ENCODE assay signal across 7 mouse cellular contexts in the genomic region with DNA sequence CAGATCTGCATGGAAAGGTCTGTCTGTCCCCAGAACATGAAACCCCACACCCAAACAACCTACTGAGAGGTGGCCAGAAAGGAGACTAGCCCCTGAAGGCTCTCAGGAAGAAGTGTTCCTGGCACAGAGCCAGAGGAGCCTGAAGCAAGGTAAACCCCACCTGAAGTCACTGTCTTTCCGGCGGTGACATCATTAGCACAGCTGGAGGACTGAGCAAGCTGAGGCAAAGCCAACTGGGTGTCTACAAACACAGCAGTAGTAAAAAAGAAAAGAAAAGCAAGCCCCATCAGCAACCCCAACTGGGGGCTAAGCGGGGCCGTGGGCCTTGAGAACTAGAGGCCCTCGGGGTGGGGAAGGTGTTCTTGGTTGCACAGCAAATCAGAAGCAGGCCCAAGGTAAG. TPM values are rescaled to one million over a fixed set of nuclear protein-coding genes. Genes with fewer than 3 reads are reported as not detected.
"Had no signal": no experiment of that assay in that cellular context is flagged by ENCODE, and none has a peak within 500 bp of the region (broad histone marks: within the 10 kb centered on the region; RNA-seq: fewer than 3 reads in every experiment).

No protein-coding gene starts in this region.

- H3K4me1 ChIP-seq: liver, embryonic 15.5 days; midbrain, embryonic 13.5 days had no signal

- H3K27me3 ChIP-seq: limb, embryonic 12.5 days had no signal

- ATAC-seq: midbrain, embryonic 13.5 days had no signal

- DNase-seq: right cerebral cortex, postnatal 25 days had no signal

- H3K9me3 ChIP-seq: liver, embryonic 15.5 days; midbrain, embryonic 13.5 days had no signal

- H3K4me3 ChIP-seq: layer of hippocampus, adult 2 months; limb, embryonic 12.5 days; liver, embryonic 15.5 days; midbrain, embryonic 13.5 days had no signal

- H3K4me2 ChIP-seq: limb, embryonic 12.5 days; liver, embryonic 11.5 days; liver, embryonic 15.5 days; midbrain, embryonic 13.5 days had no signal

- H3K9ac ChIP-seq: limb, embryonic 12.5 days; liver, embryonic 15.5 days; midbrain, embryonic 13.5 days had no signal

- H3K27ac ChIP-seq: layer of hippocampus, adult 2 months; limb, embryonic 12.5 days; liver, embryonic 15.5 days; midbrain, embryonic 13.5 days had no signal

- H3K36me3 ChIP-seq: limb, embryonic 12.5 days; liver, embryonic 15.5 days; midbrain, embryonic 13.5 days had no signal

RNA-seq across cellular contexts. Expression of gene Pdgfb, which starts 50.2 kb away (rescaled TPM):
- total RNA-seq: megakaryocyte progenitor cell, adult 5-6 weeks had no signal
